Mouse (Mus musculus) lung, adult 2 months (tissue): ENCODE measurements at regions not wholly inside any gene's neighbourhood (a gene's known extent, or its start where the extent isn't known, plus 50 kb on each side); places are given as distances from the start of the nearest gene placed in this dataset.

Experiments used
- DNase-seq: peaks from one replicate; pipeline ENCODE4 v3.0.0; 2022
- H3K4me1 ChIP-seq: fragments of 200-500 bp; 2 replicates; pipeline ENCODE4 v1.6.1; 2011; ENCODE audit warnings: low read length; ENCODE audit not compliant: control insufficient read depth, insufficient read depth
- H3K4me3 ChIP-seq: fragments of 200-500 bp; replicated peaks from 2 replicates; pipeline ENCODE3; 2011; ENCODE audit warnings: low read depth, mild to moderate bottlenecking, control low read depth, low read length; ENCODE audit errors: extremely low read depth
- CTCF ChIP-seq: fragments of 200-500 bp; IDR thresholded peaks from 2 replicates; pipeline ENCODE4 v1.5.1; 2011; ENCODE audit warnings: mild to moderate bottlenecking, low read length, control low read depth; ENCODE audit not compliant: insufficient read depth
- POLR2A ChIP-seq: fragments of 200-500 bp; IDR thresholded peaks from 2 replicates; pipeline ENCODE4 v1.6.1; 2011; ENCODE audit warnings: low read depth, mild to moderate bottlenecking, control low read depth, low read length, borderline replicate concordance; ENCODE audit errors: extremely low read depth
- WGBS: fragments of 180-500 bp; shearing (Covaris S2); methylation state at CpG from one replicate; pipeline ENCODE4 v1.1.7; 2018; 5-methylcytosine and 5-hydroxymethylcytosine counted together

- 80% methylated on average over 7 of the region's 7 CpGs for WGBS
- DNase-seq, result no peak
- TF ChIP-seq POLR2A, result no peak
- TF ChIP-seq CTCF, result no peak
- Histone ChIP-seq H3K4me3 (no peak overlapping the region), H3K4me1 (no peaks in the 10 kb centered on the region)
These were observed 244.7 kb upstream of the Nrip1 start for GRCm38 (mm10) chr16:76618295-76618694.

GRCm38 (mm10) chr16:76611061-76611460 is 237.4 kb upstream of the Nrip1 start:
- no peak for DNase-seq
- H3K4me3 ChIP-seq, result no peak overlapping the region
- TF ChIP-seq CTCF, result no peak
- no peak for TF ChIP-seq POLR2A

GRCm38 (mm10) chr16:76604914-76605313 is 231.3 kb upstream of the Nrip1 start:
- 84% methylated on average over 3 of the region's 3 CpGs for WGBS
- DNase-seq, result no peak
- Histone ChIP-seq H3K4me3 (no peak overlapping the region), H3K4me1 (no peaks in the 10 kb centered on the region)
- TF ChIP-seq CTCF, result no peak

More at GRCm38 (mm10) chr16:76611061-76611460, 237.4 kb upstream of the Nrip1 start:
- H3K4me1 ChIP-seq, result no peaks in the 10 kb centered on the region

GRCm38 (mm10) chr16:76603846-76604258 is 230.2 kb upstream of the Nrip1 start:
- TF ChIP-seq POLR2A (no peak), CTCF (no peak)

GRCm38 (mm10) chr16:76603431-76603830 is 229.8 kb upstream of the Nrip1 start:
- WGBS, result 62% methylated on average over 1 of the region's 1 CpGs
- DNase-seq, result no peak
- TF ChIP-seq POLR2A, result no peak
- TF ChIP-seq CTCF, result no peak
- Histone ChIP-seq H3K4me3 (no peak overlapping the region), H3K4me1 (no peaks in the 10 kb centered on the region)

More at GRCm38 (mm10) chr16:76603846-76604258, 230.2 kb upstream of the Nrip1 start:
- 53% methylated on average over 6 of the region's 6 CpGs for WGBS
- Histone ChIP-seq H3K4me3 (no peak overlapping the region), H3K4me1 (no peaks in the 10 kb centered on the region)
- DNase-seq, result no peak

GRCm38 (mm10) chr16:76600131-76600530 is 226.5 kb upstream of the Nrip1 start:
- H3K4me1 ChIP-seq, result no peaks in the 10 kb centered on the region
- H3K4me3 ChIP-seq, result no peak overlapping the region
- TF ChIP-seq CTCF (no peak), POLR2A (no peak)
- 53% methylated on average over 10 of the region's 10 CpGs for WGBS
- no peak for DNase-seq

- DNase-seq, result no peak
- TF ChIP-seq CTCF, result no peak
- TF ChIP-seq POLR2A, result no peak
- no peak overlapping the region for H3K4me3 ChIP-seq
- 38% methylated on average over 4 of the region's 4 CpGs for WGBS
- H3K4me1 ChIP-seq, result no peaks in the 10 kb centered on the region
These were observed 218.5 kb upstream of the Nrip1 start for GRCm38 (mm10) chr16:76591956-76592768.

GRCm38 (mm10) chr16:76589791-76590190 is 216.2 kb upstream of the Nrip1 start:
- no peak for DNase-seq
- no peak for TF ChIP-seq CTCF
- TF ChIP-seq POLR2A, result no peak

GRCm38 (mm10) chr16:76577206-76577605 is 203.6 kb upstream of the Nrip1 start:
- WGBS, result 77% methylated on average over 2 of the region's 2 CpGs
- no peak for DNase-seq
- H3K4me1 ChIP-seq, result no peaks in the 10 kb centered on the region
- TF ChIP-seq CTCF, result no peak
- TF ChIP-seq POLR2A, result no peak
- H3K4me3 ChIP-seq, result no peak overlapping the region

More at GRCm38 (mm10) chr16:76589791-76590190, 216.2 kb upstream of the Nrip1 start:
- H3K4me1 ChIP-seq, result no peaks in the 10 kb centered on the region
- 53% methylated on average over 2 of the region's 2 CpGs for WGBS
- no peak overlapping the region for H3K4me3 ChIP-seq

- no peaks in the 10 kb centered on the region for H3K4me1 ChIP-seq
- H3K4me3 ChIP-seq, result no peak overlapping the region
- TF ChIP-seq CTCF, result no peak
- no peak for DNase-seq
- WGBS, result 61% methylated on average over 3 of the region's 3 CpGs
These were observed 201.7 kb upstream of the Nrip1 start for GRCm38 (mm10) chr16:76575281-76575680.
